Mouse (Mus musculus) liver, adult 2 months (tissue): ENCODE measurements around the gene Sema6b.

Experiments used
- CTCF ChIP-seq: fragments of 200-500 bp; IDR thresholded peaks from 2 replicates; pipeline ENCODE4 v1.5.1; 2011; ENCODE audit warnings: low read depth, low read length, control low read depth
- POLR2A ChIP-seq: fragments of 200-500 bp; IDR thresholded peaks from 2 replicates; pipeline ENCODE4 v1.6.1; 2011; ENCODE audit warnings: low read length, control low read depth; ENCODE audit not compliant: insufficient read depth; ENCODE audit errors: extremely low read depth

DNA sequence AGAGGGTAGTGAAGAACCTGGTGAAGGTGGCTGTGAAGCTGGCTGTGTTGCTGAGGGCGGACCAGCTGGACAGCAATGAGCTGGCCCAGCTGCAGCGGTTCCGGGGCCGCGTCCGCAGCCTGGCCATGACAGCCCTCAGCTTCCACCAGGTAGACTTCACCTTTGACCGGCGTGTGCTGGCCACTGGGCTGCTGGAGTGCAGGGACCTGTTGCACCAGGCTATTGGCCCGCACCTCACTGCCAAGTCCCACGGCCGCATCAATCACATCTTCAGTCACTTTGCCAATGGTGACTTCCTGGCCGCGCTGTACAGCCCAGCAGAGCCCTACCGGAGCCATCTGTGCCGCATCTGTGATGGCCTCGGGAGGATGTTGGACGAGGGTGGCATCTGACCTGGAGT is 31.7 kb upstream of the Sema6b start:
- peak; percentile 41; the same call in 1 of the 2 replicates for TF ChIP-seq POLR2A
- TF ChIP-seq CTCF, result no peak
